Mouse (Mus musculus): ENCODE data around the gene Yaf2. TPM values are rescaled to one million over a fixed set of nuclear protein-coding genes. Genes with fewer than 3 reads are reported as not detected.

Gene Yaf2
- polyA plus RNA-seq, 1 experiment from 2014 or later: 44.7 TPM

- H3K4me3 ChIP-seq (ENCODE audit: low read depth, low read length): no peak overlapping the region
- 41% methylated on average over 2 of the region's 2 CpGs for WGBS
- no peaks in the 10 kb centered on the region for H3K4me1 ChIP-seq (replicated peaks; ENCODE audit: control insufficient read depth, insufficient read depth)
- no peaks in the 10 kb centered on the region for H3K36me3 ChIP-seq (ENCODE audit: control insufficient read depth, insufficient read depth, low read length)
- no peak overlapping the region for H3K4me2 ChIP-seq (replicated peaks; ENCODE audit: low read depth)
- DNase-seq (ENCODE audit: low spot score) (peak; percentile 30), ATAC-seq (ENCODE audit: low FRiP score, low TSS enrichment) (no peak)
- H3K27ac ChIP-seq (replicated peaks): no peak overlapping the region
- no peaks in the 10 kb centered on the region for H3K9me3 ChIP-seq (ENCODE audit: control insufficient read depth, low read length)
- peak; percentile 79 for TF ChIP-seq CTCF (IDR thresholded peaks at IDR 0.05; ENCODE audit: low read depth)
- TF ChIP-seq EP300 (optimal IDR thresholded peaks at IDR 0.05): no peak
- no peak overlapping the region for H3K9ac ChIP-seq (ENCODE audit: low read length)
- H3K27me3 ChIP-seq (ENCODE audit: control insufficient read depth, insufficient read depth, low read length): no peaks in the 10 kb centered on the region
These were observed 71.0 kb downstream of the Yaf2 start for GRCm38 (mm10) chr15:93265728-93266127.

- TF ChIP-seq CTCF (IDR thresholded peaks at IDR 0.05; ENCODE audit: low read depth) (no peak), EP300 (optimal IDR thresholded peaks at IDR 0.05) (no peak)
- Histone ChIP-seq H3K27me3 (ENCODE audit: control insufficient read depth, insufficient read depth, low read length) (no peaks in the 10 kb centered on the region), H3K27ac (replicated peaks) (no peak overlapping the region), H3K4me1 (replicated peaks; ENCODE audit: control insufficient read depth, insufficient read depth) (no peaks in the 10 kb centered on the region), H3K9me3 (ENCODE audit: control insufficient read depth, low read length) (no peaks in the 10 kb centered on the region), H3K36me3 (ENCODE audit: control insufficient read depth, insufficient read depth, low read length) (no peaks in the 10 kb centered on the region), H3K9ac (ENCODE audit: low read length) (no peak overlapping the region), H3K4me2 (replicated peaks; ENCODE audit: low read depth) (no peak overlapping the region), H3K4me3 (ENCODE audit: low read depth, low read length) (no peak overlapping the region)
- WGBS: 61% methylated on average over 3 of the region's 3 CpGs
- peak; percentile 66 for ATAC-seq (ENCODE audit: low FRiP score, low TSS enrichment)
- no peak for DNase-seq (ENCODE audit: low spot score)
These were observed 71.5 kb downstream of the Yaf2 start for GRCm38 (mm10) chr15:93265231-93265630.

GRCm38 (mm10) chr15:93264221-93264620 lies 72.5 kb downstream of the Yaf2 start:
- 84% methylated on average over 3 of the region's 3 CpGs for WGBS
- Histone ChIP-seq H3K27ac (replicated peaks) (no peak overlapping the region), H3K4me1 (replicated peaks; ENCODE audit: control insufficient read depth, insufficient read depth) (no peaks in the 10 kb centered on the region), H3K36me3 (ENCODE audit: control insufficient read depth, insufficient read depth, low read length) (no peaks in the 10 kb centered on the region), H3K27me3 (ENCODE audit: control insufficient read depth, insufficient read depth, low read length) (no peaks in the 10 kb centered on the region), H3K9me3 (ENCODE audit: control insufficient read depth, low read length) (no peaks in the 10 kb centered on the region), H3K4me3 (ENCODE audit: low read depth, low read length) (no peak overlapping the region), H3K9ac (ENCODE audit: low read length) (no peak overlapping the region), H3K4me2 (replicated peaks; ENCODE audit: low read depth) (no peak overlapping the region)
- TF ChIP-seq EP300 (optimal IDR thresholded peaks at IDR 0.05) (no peak), CTCF (IDR thresholded peaks at IDR 0.05; ENCODE audit: low read depth) (no peak)
- ATAC-seq (ENCODE audit: low FRiP score, low TSS enrichment) (no peak), DNase-seq (ENCODE audit: low spot score) (no peak)

GRCm38 (mm10) chr15:93263566-93263965 lies 73.2 kb downstream of the Yaf2 start:
- no peak overlapping the region for H3K4me2 ChIP-seq (replicated peaks; ENCODE audit: low read depth)
- no peak overlapping the region for H3K27ac ChIP-seq (replicated peaks)
- TF ChIP-seq EP300 (optimal IDR thresholded peaks at IDR 0.05) (no peak), CTCF (IDR thresholded peaks at IDR 0.05; ENCODE audit: low read depth) (no peak)
- no peaks in the 10 kb centered on the region for H3K4me1 ChIP-seq (replicated peaks; ENCODE audit: control insufficient read depth, insufficient read depth)
- H3K36me3 ChIP-seq (ENCODE audit: control insufficient read depth, insufficient read depth, low read length): no peaks in the 10 kb centered on the region
- H3K9me3 ChIP-seq (ENCODE audit: control insufficient read depth, low read length): no peaks in the 10 kb centered on the region
- H3K9ac ChIP-seq (ENCODE audit: low read length): no peak overlapping the region
- DNase-seq (ENCODE audit: low spot score): no peak
- ATAC-seq (ENCODE audit: low FRiP score, low TSS enrichment): no peak
- H3K4me3 ChIP-seq (ENCODE audit: low read depth, low read length): no peak overlapping the region
- no peaks in the 10 kb centered on the region for H3K27me3 ChIP-seq (ENCODE audit: control insufficient read depth, insufficient read depth, low read length)
- WGBS: 72% methylated on average over 7 of the region's 7 CpGs

GRCm38 (mm10) chr15:93262818-93263217 lies 73.9 kb downstream of the Yaf2 start:
- Histone ChIP-seq H3K4me2 (replicated peaks; ENCODE audit: low read depth) (no peak overlapping the region), H3K36me3 (ENCODE audit: control insufficient read depth, insufficient read depth, low read length) (peaks cover 4% of the 10 kb centered on the region; the same call in 1 of the 2 replicates), H3K4me1 (replicated peaks; ENCODE audit: control insufficient read depth, insufficient read depth) (no peaks in the 10 kb centered on the region), H3K9me3 (ENCODE audit: control insufficient read depth, low read length) (no peaks in the 10 kb centered on the region), H3K27ac (replicated peaks) (no peak overlapping the region), H3K27me3 (ENCODE audit: control insufficient read depth, insufficient read depth, low read length) (no peaks in the 10 kb centered on the region), H3K4me3 (ENCODE audit: low read depth, low read length) (no peak overlapping the region), H3K9ac (ENCODE audit: low read length) (no peak overlapping the region)
- ATAC-seq (ENCODE audit: low FRiP score, low TSS enrichment) (no peak), DNase-seq (ENCODE audit: low spot score) (no peak)
- WGBS: 48% methylated on average over 5 of the region's 5 CpGs
- TF ChIP-seq CTCF (IDR thresholded peaks at IDR 0.05; ENCODE audit: low read depth): peak; percentile 69
- no peak for TF ChIP-seq EP300 (optimal IDR thresholded peaks at IDR 0.05)

GRCm38 (mm10) chr15:93262274-93262673 lies 74.5 kb downstream of the Yaf2 start:
- no peaks in the 10 kb centered on the region for H3K9me3 ChIP-seq (ENCODE audit: control insufficient read depth, low read length)
- ATAC-seq (ENCODE audit: low FRiP score, low TSS enrichment): no peak
- no peaks in the 10 kb centered on the region for H3K27me3 ChIP-seq (ENCODE audit: control insufficient read depth, insufficient read depth, low read length)
- WGBS: 68% methylated on average over 5 of the region's 5 CpGs
- peaks cover 4% of the 10 kb centered on the region; the same call in 1 of the 2 replicates for H3K36me3 ChIP-seq (ENCODE audit: control insufficient read depth, insufficient read depth, low read length)
- TF ChIP-seq CTCF (IDR thresholded peaks at IDR 0.05; ENCODE audit: low read depth): no peak
- no peak for TF ChIP-seq EP300 (optimal IDR thresholded peaks at IDR 0.05)
- no peaks in the 10 kb centered on the region for H3K4me1 ChIP-seq (replicated peaks; ENCODE audit: control insufficient read depth, insufficient read depth)
- no peak for DNase-seq (ENCODE audit: low spot score)
- H3K9ac ChIP-seq (ENCODE audit: low read length): no peak overlapping the region
- H3K27ac ChIP-seq (replicated peaks): no peak overlapping the region
- H3K4me3 ChIP-seq (ENCODE audit: low read depth, low read length): no peak overlapping the region
- H3K4me2 ChIP-seq (replicated peaks; ENCODE audit: low read depth): no peak overlapping the region

All from stomach, postnatal 0 days (tissue).